Mouse (Mus musculus) ZHBTc4 (cell line): Measurements from ENCODE around the gene Pibf1.
A peak's percentile ranks its signal among the peaks of the same experiment; 100 is the strongest.

Source experiments
- DNase-seq: peaks from one replicate; pipeline ENCODE4 v3.0.0-alpha.2; 2011; ENCODE audit warnings: low read depth, low spot score

Pibf1 gene

DNA sequence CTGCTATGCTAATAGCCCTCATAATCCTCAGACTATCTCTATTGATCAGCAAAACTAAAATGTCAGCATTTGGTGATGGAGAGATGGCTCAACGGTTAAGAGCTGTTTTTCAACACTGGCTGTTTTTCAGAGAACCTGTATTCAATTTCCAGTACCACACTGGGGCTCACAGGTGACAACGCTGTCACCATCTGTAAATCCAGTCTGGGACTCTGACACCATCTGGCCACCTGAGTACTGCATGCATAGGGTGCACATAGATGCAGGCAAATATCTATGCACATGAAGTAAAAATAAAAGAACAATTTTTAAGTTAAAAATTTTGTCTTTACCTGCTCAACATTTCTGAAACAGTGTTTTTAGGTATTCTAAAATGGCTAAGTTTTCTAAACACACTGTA lies 40.8 kb downstream of the Pibf1 start:
- no peak for DNase-seq

- DNase-seq = peak; percentile 95
These were observed 42.8 kb downstream of the Pibf1 start for GRCm38 (mm10) chr14:99141786-99142633.

- no peak for DNase-seq
These were observed 47.6 kb downstream of the Pibf1 start for GRCm38 (mm10) chr14:99146841-99147240.

DNA sequence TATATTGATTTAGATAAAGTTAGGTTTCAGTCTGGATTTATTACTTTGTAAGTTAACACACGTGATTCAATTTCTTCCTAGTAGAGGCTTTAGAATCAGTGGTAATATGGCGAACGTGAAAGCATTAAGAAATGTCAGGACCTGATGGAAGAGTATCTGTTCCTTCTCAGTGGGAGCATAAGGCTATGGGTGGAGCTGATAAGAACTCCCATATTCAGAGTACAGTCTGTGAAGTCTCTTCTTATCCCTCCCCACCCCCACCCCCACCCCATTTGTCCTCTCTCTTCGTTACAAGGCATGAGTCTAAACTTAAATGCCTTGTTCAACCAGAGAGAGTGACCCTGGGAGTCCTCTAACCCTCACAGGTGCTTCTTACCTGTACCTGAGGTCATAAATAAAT lies 53.5 kb downstream of the Pibf1 start:
- DNase-seq = no peak

- no peak for DNase-seq
These were observed 60.7 kb downstream of the Pibf1 start for GRCm38 (mm10) chr14:99159940-99160339.

DNA sequence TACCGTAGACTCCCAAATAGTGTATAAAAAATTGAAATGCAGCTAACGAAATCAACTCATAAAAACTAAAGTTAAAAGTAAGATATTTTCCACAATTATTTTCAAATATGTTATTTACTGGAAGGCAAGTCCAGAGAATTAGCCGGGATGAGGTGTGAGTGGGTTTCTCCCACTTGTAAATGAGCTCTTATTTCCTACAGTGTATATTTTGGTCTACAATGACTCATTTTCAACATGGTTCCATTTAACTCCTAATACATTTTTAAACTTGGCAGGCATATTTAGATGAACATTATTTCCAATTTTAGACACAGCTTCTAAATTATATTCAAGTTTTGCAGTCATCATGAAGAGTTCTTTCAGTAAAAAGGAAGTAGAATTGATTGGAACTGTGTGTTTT lies 63.8 kb downstream of the Pibf1 start:
- no peak for DNase-seq

- no peak for DNase-seq
These were observed 75.0 kb downstream of the Pibf1 start for GRCm38 (mm10) chr14:99174138-99174745.

DNA sequence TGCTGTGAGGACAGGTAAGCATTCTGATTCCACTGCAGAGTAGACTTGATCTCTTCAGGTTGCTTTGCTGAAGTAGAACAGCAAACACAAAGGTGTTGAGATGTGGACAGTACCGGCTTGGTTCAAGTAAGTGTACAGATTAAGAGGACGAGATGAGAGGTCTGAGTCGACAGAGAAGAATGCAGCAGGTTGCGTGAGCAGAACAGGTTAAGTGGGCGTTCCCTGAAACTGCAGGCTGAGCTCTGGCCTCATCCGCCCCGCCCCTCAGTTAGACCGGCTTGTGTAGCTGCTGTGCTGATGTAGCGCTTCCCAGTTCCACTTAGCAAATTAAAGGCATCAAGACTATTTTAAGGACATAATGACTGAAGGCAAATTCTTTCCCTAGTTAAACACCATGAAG lies 77.3 kb downstream of the Pibf1 start:
- peak; percentile 84 for DNase-seq

DNA sequence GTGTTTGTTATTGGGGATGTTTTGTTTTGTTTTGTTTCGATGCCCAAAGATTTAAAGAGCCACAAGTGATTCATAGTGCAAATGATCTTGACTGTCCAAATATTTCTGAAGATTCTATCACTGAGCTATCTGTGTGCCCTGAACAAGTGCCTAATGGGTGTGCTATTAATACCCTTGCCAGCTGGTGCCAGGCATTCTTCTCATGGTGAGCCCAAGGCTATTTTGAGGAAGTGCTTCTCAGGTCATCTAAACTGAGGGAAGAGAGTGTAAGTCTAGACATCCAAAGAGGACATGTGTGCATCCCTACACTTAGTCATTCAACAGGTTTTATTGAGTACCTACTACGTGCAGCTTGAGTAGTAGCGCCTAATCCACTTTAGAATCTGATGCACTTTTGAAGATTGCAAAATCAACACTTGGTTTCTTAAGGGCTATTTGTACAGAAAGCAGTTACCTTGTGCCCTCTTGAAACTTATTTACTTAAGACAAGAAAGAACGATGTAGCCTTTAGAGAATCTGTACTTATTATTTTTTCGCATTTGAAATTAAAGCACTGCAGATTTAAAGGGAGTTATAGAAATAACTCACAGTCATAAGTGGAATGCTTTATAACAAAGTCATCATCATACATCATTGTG lies 91.0 kb downstream of the Pibf1 start:
- DNase-seq = no peak

GRCm38 (mm10) chr14:99205865-99206264 lies 106.6 kb downstream of the Pibf1 start:
- DNase-seq = no peak

GRCm38 (mm10) chr14:99206591-99206990 lies 107.4 kb downstream of the Pibf1 start:
- DNase-seq = peak; percentile 79

- DNase-seq = no peak
These were observed 111.2 kb downstream of the Pibf1 start for GRCm38 (mm10) chr14:99210431-99210830.

- DNase-seq = no peak
These were observed 119.3 kb downstream of the Pibf1 start for GRCm38 (mm10) chr14:99218396-99219012.

GRCm38 (mm10) chr14:99219757-99220171 lies 120.5 kb downstream of the Pibf1 start:
- peak; percentile 82 for DNase-seq

GRCm38 (mm10) chr14:99225929-99226328 lies 126.7 kb downstream of the Pibf1 start:
- no peak for DNase-seq

- no peak for DNase-seq
These were observed 130.0 kb downstream of the Pibf1 start for GRCm38 (mm10) chr14:99229071-99229780.

DNA sequence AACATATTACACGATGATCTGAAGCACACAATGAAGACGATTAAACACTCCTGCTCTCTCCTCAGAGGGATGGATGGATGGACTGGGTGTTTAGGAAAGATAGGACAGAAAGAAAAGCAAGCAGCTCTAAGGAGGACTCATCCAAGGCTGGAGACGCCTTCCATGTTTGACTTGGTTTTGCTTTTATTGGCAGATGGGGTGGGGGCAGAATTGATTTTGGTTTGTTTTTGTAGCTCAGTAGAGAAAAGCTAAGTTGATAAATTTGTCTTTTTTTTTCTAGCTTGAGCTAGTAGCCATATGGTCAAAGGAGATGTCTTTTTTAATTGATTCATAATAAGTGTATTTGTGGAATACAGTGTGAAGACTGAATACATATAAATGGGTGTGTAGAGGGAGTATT lies 133.8 kb downstream of the Pibf1 start:
- no peak for DNase-seq

DNA sequence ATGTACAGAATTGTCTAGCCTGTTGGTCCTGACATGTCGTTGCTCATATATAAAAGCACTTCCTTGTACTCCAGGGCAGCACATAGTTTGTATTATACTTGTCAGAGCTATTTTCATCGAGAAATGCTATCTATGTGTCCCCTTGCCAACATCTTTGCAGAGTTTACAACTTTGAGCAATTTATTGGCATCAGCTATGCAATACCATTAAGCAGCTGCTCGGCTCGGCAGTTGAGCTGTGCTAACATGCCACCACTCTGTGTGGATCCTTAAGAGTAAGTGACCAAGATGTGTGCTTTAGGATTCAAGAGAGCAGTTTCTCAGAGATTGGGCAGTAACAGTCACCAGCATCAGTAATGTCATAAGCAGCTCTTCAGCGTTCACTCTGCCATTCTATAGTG lies 137.9 kb downstream of the Pibf1 start:
- DNase-seq = no peak

- no peak for DNase-seq
These were observed 141.3 kb downstream of the Pibf1 start for GRCm38 (mm10) chr14:99240563-99240962.

GRCm38 (mm10) chr14:99244508-99244907 lies 145.3 kb downstream of the Pibf1 start:
- DNase-seq = no peak

DNA sequence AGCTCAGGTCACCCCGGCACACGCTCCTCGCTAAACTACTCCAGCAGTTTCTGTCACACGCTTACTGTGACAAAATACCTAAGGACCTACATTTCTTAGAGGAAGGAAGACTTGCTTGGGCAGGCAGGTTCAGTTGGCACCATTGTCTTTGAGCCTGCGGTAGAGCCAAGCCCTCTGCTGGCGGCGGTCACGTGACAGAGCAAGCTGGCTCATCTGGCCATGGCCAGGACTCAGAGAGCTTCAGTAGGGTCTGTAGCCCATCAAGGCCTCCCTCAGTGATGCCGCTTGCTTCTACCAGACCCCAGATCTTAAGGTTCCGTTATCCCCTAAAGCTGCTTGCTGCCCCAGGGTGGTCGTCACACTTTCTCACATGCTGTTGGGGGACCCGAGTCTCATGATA lies 162.8 kb downstream of the Pibf1 start:
- peak; percentile 72 for DNase-seq

GRCm38 (mm10) chr14:99263816-99264215 lies 164.6 kb downstream of the Pibf1 start:
- DNase-seq = no peak
